Mouse (Mus musculus): ENCODE data around the gene Slc39a13.

DNA sequence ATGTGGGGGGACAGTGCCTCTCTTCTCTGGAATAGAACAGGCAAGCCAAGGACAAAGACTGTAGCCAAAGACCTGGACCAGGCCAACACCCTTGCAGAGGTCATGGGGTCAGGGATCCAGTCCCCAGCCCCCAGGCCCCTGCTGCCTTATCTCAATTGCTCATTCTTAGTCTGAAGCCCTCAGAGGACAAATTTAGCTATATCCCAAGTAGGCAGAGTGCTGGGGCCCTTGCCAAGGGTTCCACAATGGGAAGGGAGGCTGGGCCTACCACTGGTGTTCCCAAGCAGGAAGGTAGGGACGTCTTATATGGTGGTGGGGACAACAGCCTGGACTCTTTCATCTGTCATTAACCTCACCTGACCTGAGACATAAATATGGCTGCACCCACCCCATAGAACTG lies 48.4 kb upstream of the Slc39a13 start:
- TF ChIP-seq CTCF (IDR thresholded peaks at IDR 0.05; ENCODE audit: low read depth) (no peak), EP300 (IDR thresholded peaks at IDR 0.05; ENCODE audit: low read depth) (no peak)
